10 mouse cellular contexts compared by ENCODE assay signal in genomic region chr4:120188651-120189161, GRCm38 (mm10). TPM values are rescaled to one million over a fixed set of nuclear protein-coding genes. Genes with fewer than 3 reads are reported as not detected.
A peak's percentile ranks its signal among the peaks of the same experiment; 100 is the strongest.
DNase-seq lines count a peak whose midpoint lies in the region; ATAC-seq lines count a peak whose summit lies in the region.
"Had no signal": no experiment of that assay in that cellular context is flagged by ENCODE, and none has a peak within 500 bp of the region (broad histone marks: within the 10 kb centered on the region; RNA-seq: fewer than 3 reads in every experiment).

No protein-coding gene starts in this region.

- H3K4me2 ChIP-seq in forebrain, embryonic 11.5 days (ENCODE audit: low read depth, low read length, severe bottlenecking): no peak overlapping the region
- peak overlapping the region; percentile 9 for H3K4me2 ChIP-seq in forebrain, embryonic 16.5 days (ENCODE audit: low read length)
- H3K4me2 ChIP-seq in intestine, embryonic 16.5 days (ENCODE audit: low read depth, low read length): no peak overlapping the region
- H3K4me2 ChIP-seq: embryonic facial prominence, embryonic 12.5 days; liver, embryonic 15.5 days had no signal

- no peaks in the 10 kb centered on the region for H3K36me3 ChIP-seq in forebrain, embryonic 11.5 days (ENCODE audit: control insufficient read depth, insufficient read depth, low read length)
- no peaks in the 10 kb centered on the region for H3K36me3 ChIP-seq in forebrain, embryonic 10.5 days (replicated peaks)
- H3K36me3 ChIP-seq in forebrain, embryonic 16.5 days (ENCODE audit: control insufficient read depth, insufficient read depth): no peaks in the 10 kb centered on the region
- H3K36me3 ChIP-seq in intestine, embryonic 16.5 days (ENCODE audit: control insufficient read depth, insufficient read depth, low read length): no peaks in the 10 kb centered on the region
- H3K36me3 ChIP-seq: embryonic facial prominence, embryonic 12.5 days; liver, embryonic 15.5 days had no signal

- H3K4me1 ChIP-seq in forebrain, embryonic 11.5 days (replicated peaks; ENCODE audit: control insufficient read depth, insufficient read depth, low read length): peaks cover 3% of the 10 kb centered on the region; the same call in 1 of the 2 replicates
- H3K4me1 ChIP-seq in forebrain, embryonic 10.5 days: peaks cover 33% of the 10 kb centered on the region
- H3K4me1 ChIP-seq in forebrain, embryonic 16.5 days (replicated peaks; ENCODE audit: control insufficient read depth, insufficient read depth, low read length): peaks cover 32% of the 10 kb centered on the region
- peaks cover 13% of the 10 kb centered on the region for H3K4me1 ChIP-seq in intestine, embryonic 16.5 days (ENCODE audit: control insufficient read depth, insufficient read depth, low read length)
- H3K4me1 ChIP-seq: embryonic facial prominence, embryonic 12.5 days; liver, embryonic 15.5 days had no signal

- ATAC-seq in forebrain, embryonic 11.5 days (replicated peaks; ENCODE audit: low FRiP score): peak; percentile 59
- peak; percentile 96 for ATAC-seq in forebrain, embryonic 16.5 days
- no peak for ATAC-seq in intestine, embryonic 16.5 days

- H3K27ac ChIP-seq in forebrain, embryonic 11.5 days (ENCODE audit: low read depth, low read length): no peak overlapping the region
- no peak overlapping the region for H3K27ac ChIP-seq in forebrain, embryonic 10.5 days
- H3K27ac ChIP-seq in forebrain, embryonic 16.5 days (ENCODE audit: low read length): peak overlapping the region; percentile 68
- H3K27ac ChIP-seq in intestine, embryonic 16.5 days (ENCODE audit: low read length): no peak overlapping the region
- H3K27ac ChIP-seq: embryonic facial prominence, embryonic 12.5 days; liver, embryonic 15.5 days had no signal

- H3K4me3 ChIP-seq in forebrain, embryonic 11.5 days (ENCODE audit: low read depth, low read length): no peak overlapping the region
- H3K4me3 ChIP-seq in forebrain, embryonic 10.5 days: no peak overlapping the region
- H3K4me3 ChIP-seq in forebrain, embryonic 16.5 days (replicated peaks; ENCODE audit: low read length): no peak overlapping the region
- no peak overlapping the region for H3K4me3 ChIP-seq in intestine, embryonic 16.5 days (ENCODE audit: low read length)
- H3K4me3 ChIP-seq: embryonic facial prominence, embryonic 12.5 days; liver, embryonic 15.5 days had no signal

- H3K27me3 ChIP-seq in forebrain, embryonic 11.5 days (ENCODE audit: control insufficient read depth, insufficient read depth, low read length): no peaks in the 10 kb centered on the region
- H3K27me3 ChIP-seq in forebrain, embryonic 10.5 days (ENCODE audit: poor library complexity, severe bottlenecking): 0 out of 2 replicates have a peak, but pooled peaks cover 8% of the 10 kb centered on the region
- H3K27me3 ChIP-seq in forebrain, embryonic 16.5 days (replicated peaks; ENCODE audit: control insufficient read depth, insufficient read depth, low read length): no peaks in the 10 kb centered on the region
- H3K27me3 ChIP-seq in intestine, embryonic 16.5 days (replicated peaks; ENCODE audit: control insufficient read depth, insufficient read depth, low read length): no peaks in the 10 kb centered on the region
- H3K27me3 ChIP-seq: embryonic facial prominence, embryonic 12.5 days; liver, embryonic 15.5 days had no signal

- no peak overlapping the region for H3K9ac ChIP-seq in forebrain, embryonic 11.5 days (ENCODE audit: low read length)
- H3K9ac ChIP-seq in forebrain, embryonic 16.5 days (replicated peaks; ENCODE audit: low read depth, low read length): no peak overlapping the region; the same call in 1 of the 2 replicates
- H3K9ac ChIP-seq in intestine, embryonic 16.5 days (ENCODE audit: low read depth, low read length): no peak overlapping the region
- H3K9ac ChIP-seq: embryonic facial prominence, embryonic 12.5 days; liver, embryonic 15.5 days had no signal

- DNase-seq in forebrain, embryonic 11.5 days (ENCODE audit: low spot score): no peak
- no peak for DNase-seq in forebrain, embryonic 10.5 days (ENCODE audit: extremely low spot score, low spot score)
- peak; percentile 87 to 90 for DNase-seq in adrenal gland, postnatal 36 days
- DNase-seq in layer of hippocampus, postnatal 10 days (ENCODE audit: low spot score in 2 of 2): peak; percentile 78 to 84
- peak; percentile 12 for DNase-seq in mesoderm, embryonic 11.5 days (ENCODE audit: low read depth, low spot score)
- DNase-seq in kidney, postnatal 10 days: no peak

- WGBS in forebrain, embryonic 11.5 days: 83% methylated on average over 10 of the region's 10 CpGs
- 86% methylated on average over 10 of the region's 10 CpGs for WGBS in forebrain, embryonic 10.5 days
- 21% methylated on average over 10 of the region's 10 CpGs for WGBS in forebrain, embryonic 16.5 days
- WGBS in intestine, embryonic 16.5 days: 61% methylated on average over 10 of the region's 10 CpGs

- no peaks in the 10 kb centered on the region for H3K9me3 ChIP-seq in forebrain, embryonic 11.5 days (ENCODE audit: control insufficient read depth, low read length)
- no peaks in the 10 kb centered on the region for H3K9me3 ChIP-seq in forebrain, embryonic 10.5 days
- H3K9me3 ChIP-seq in forebrain, embryonic 16.5 days (ENCODE audit: control insufficient read depth, low read length): no peaks in the 10 kb centered on the region
- H3K9me3 ChIP-seq in intestine, embryonic 16.5 days (ENCODE audit: control insufficient read depth, low read length): no peaks in the 10 kb centered on the region
- H3K9me3 ChIP-seq: embryonic facial prominence, embryonic 12.5 days; liver, embryonic 15.5 days had no signal

RNA-seq across cellular contexts. Expression of gene Edn2, which starts 27.7 kb away (rescaled TPM):
- polyA plus RNA-seq in forebrain, embryonic 11.5 days (2014; fragmentation: Nextera tagmentation; extraction: Ambion mirVana): not detected in 2 replicates
- polyA plus RNA-seq in forebrain, embryonic 10.5 days (2016; fragmentation: Nextera tagmentation; extraction: Ambion mirVana): not detected in 2 replicates
- total RNA-seq in adrenal gland, postnatal 36 days (2021): not detected
- 0.38 TPM in 1 of 2 replicates, not detected in the other for polyA plus RNA-seq in forebrain, embryonic 16.5 days (2015; fragmentation: Nextera tagmentation; extraction: Ambion mirVana)
- not detected for total RNA-seq in layer of hippocampus, postnatal 10 days (2021)
- polyA plus RNA-seq in intestine, embryonic 16.5 days (2015; fragmentation: Nextera tagmentation; extraction: Ambion mirVana): 5.3 and 5.8 TPM in 2 replicates
- polyA plus RNA-seq: liver, embryonic 15.5 days had no signal

Comparison
In these comparisons a context has a peak if more than half of its experiments do, and no peak if none do; other contexts are left out.
1. DNase-seq: peak in adrenal gland, postnatal 36 days (2 of 2), layer of hippocampus, postnatal 10 days (2 of 2) and mesoderm, embryonic 11.5 days (single experiment); none in forebrain, embryonic 11.5 days (single experiment), forebrain, embryonic 10.5 days (single experiment) and kidney, postnatal 10 days (single experiment).